Mouse (Mus musculus) forebrain, postnatal 0 days (tissue): Measurements from ENCODE around the gene Prss8. TPM values are rescaled to one million over a fixed set of nuclear protein-coding genes. Genes with fewer than 3 reads are reported as not detected.

Source experiments
- ATAC-seq: fragments of 200-750 bp; cut with Nextera tagmentation; 2 replicates; pipeline ENCODE4 v1.8.0; 2017; ENCODE audit warnings: mild to moderate bottlenecking, moderate library complexity
- DNase-seq: peaks from one replicate; pipeline ENCODE4 v3.0.0-alpha.2; 2015
- H3K27ac ChIP-seq: fragments of 300-500 bp; sonication (generic); 2 replicates; pipeline ENCODE4 v1.5.1; 2014; ENCODE audit warnings: low read depth, mild to moderate bottlenecking, antibody characterized with exemption, low read length, moderate library complexity, mixed read lengths
- H3K27me3 ChIP-seq: fragments of 300-500 bp; sonication (generic); 2 replicates; pipeline ENCODE4 v1.6.1; 2014; ENCODE audit warnings: mild to moderate bottlenecking, low read length, mixed read lengths; ENCODE audit not compliant: insufficient read depth
- H3K36me3 ChIP-seq: fragments of 300-500 bp; sonication (generic); 2 replicates; pipeline ENCODE4 v1.6.1; 2014; ENCODE audit warnings: mild to moderate bottlenecking, moderate library complexity; ENCODE audit not compliant: insufficient read depth
- H3K4me1 ChIP-seq: fragments of 300-500 bp; sonication (generic); 2 replicates; pipeline ENCODE4 v1.6.1; 2014; ENCODE audit warnings: antibody characterized with exemption; ENCODE audit not compliant: insufficient read depth
- H3K4me2 ChIP-seq: fragments of 300-500 bp; sonication (generic); 2 replicates; pipeline ENCODE4 v1.6.1; 2014; ENCODE audit warnings: low read depth, mild to moderate bottlenecking, moderate library complexity
- H3K4me3 ChIP-seq: fragments of 300-500 bp; sonication (generic); 2 replicates; pipeline ENCODE4 v1.5.1; 2014; ENCODE audit warnings: low read depth, low read length, mixed read lengths
- H3K9ac ChIP-seq: fragments of 300-500 bp; sonication (generic); 2 replicates; pipeline ENCODE4 v1.6.1; 2014; ENCODE audit warnings: mild to moderate bottlenecking
- H3K9me3 ChIP-seq: fragments of 300-500 bp; sonication (generic); 2 replicates; pipeline ENCODE4 v1.6.1; 2016; ENCODE audit warnings: low read length
- CTCF ChIP-seq: sonication (generic); IDR thresholded peaks from 2 replicates; pipeline ENCODE4 v1.5.1; 2016; ENCODE audit warnings: antibody characterized with exemption, control low read depth, low read depth
- WGBS: fragments of 180-500 bp; shearing (Covaris S2); extraction: QIAGEN DNeasy Blood & Tissue Kit; methylation state at CpG from one replicate; pipeline ENCODE4 v1.1.7; 2014; 5-methylcytosine and 5-hydroxymethylcytosine counted together
- polyA plus RNA-seq: library from polyadenylated mRNA; unstranded; fragments of >200 nt; fragmentation: Nextera tagmentation; extraction: Ambion mirVana; gene quantifications from 2 replicates; pipeline ENCODE4 v1.2.1, GENCODE M21; 2015
- total RNA-seq: library from RNA; depleted of rRNA; stranded (reverse); fragments of >200 nt; gene quantifications from 2 replicates; pipeline ENCODE4 v1.2.3, GENCODE M21; 2014

Prss8 gene
- total and polyA plus RNA-seq, 2 experiments from 2014 or later, result 0.38 to 1.5 TPM

- H3K9ac ChIP-seq, result no peak overlapping the region
- H3K4me3 ChIP-seq, result no peak overlapping the region
- no peak for ATAC-seq
- no peaks in the 10 kb centered on the region for H3K4me1 ChIP-seq
- H3K36me3 ChIP-seq, result peaks cover 40% of the 10 kb centered on the region
- no peaks in the 10 kb centered on the region for H3K27me3 ChIP-seq
- H3K4me2 ChIP-seq, result no peak overlapping the region
- H3K27ac ChIP-seq, result no peak overlapping the region
- TF ChIP-seq CTCF, result no peak; the same call in 1 of the 2 replicates
- DNase-seq, result no peak
- H3K9me3 ChIP-seq, result no peaks in the 10 kb centered on the region
- WGBS, result 79% methylated on average over 7 of the region's 7 CpGs
Measured at GRCm38 (mm10) chr7:127919290-127919689, 10.6 kb downstream of the Prss8 start.

DNA sequence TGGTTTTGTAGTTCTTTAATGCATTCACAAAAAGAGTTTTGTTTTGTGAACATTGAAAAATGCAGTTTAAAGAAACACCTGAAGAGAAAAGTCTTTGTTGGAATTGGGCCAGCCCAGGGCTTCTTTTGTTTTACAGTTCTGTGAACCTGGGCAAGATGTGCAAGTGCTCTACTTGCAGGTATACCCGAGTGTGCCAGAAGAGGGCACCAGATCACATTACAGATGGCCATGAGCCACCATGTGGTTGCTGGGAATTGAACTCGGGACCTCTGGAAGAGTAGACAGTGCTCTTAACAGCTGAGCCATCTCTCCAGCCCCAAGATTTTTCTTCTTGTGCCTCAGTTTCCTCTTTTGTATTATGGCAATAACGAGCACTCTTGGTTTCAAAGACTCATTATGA, 11.7 kb downstream of the Prss8 start:
- Histone ChIP-seq H3K36me3 (peaks cover 35% of the 10 kb centered on the region), H3K9ac (no peak overlapping the region), H3K4me3 (no peak overlapping the region), H3K27me3 (no peaks in the 10 kb centered on the region), H3K9me3 (no peaks in the 10 kb centered on the region), H3K27ac (no peak overlapping the region), H3K4me1 (peaks cover 3% of the 10 kb centered on the region; the same call in 1 of the 2 replicates), H3K4me2 (no peak overlapping the region)
- 60% methylated on average over 3 of the region's 3 CpGs for WGBS
- TF ChIP-seq CTCF, result peak; percentile 48
- DNase-seq (no peak), ATAC-seq (no peak)

GRCm38 (mm10) chr7:127915293-127915692, 14.6 kb downstream of the Prss8 start:
- Histone ChIP-seq H3K4me2 (no peak overlapping the region), H3K9me3 (no peaks in the 10 kb centered on the region), H3K4me3 (no peak overlapping the region), H3K27me3 (no peaks in the 10 kb centered on the region), H3K4me1 (peaks cover 12% of the 10 kb centered on the region; the same call in 1 of the 2 replicates), H3K9ac (no peak overlapping the region), H3K27ac (no peak overlapping the region), H3K36me3 (peaks cover 26% of the 10 kb centered on the region)
- DNase-seq (no peak), ATAC-seq (no peak)
- TF ChIP-seq CTCF, result no peak
- WGBS, result 91% methylated on average over 12 of the region's 12 CpGs

GRCm38 (mm10) chr7:127912938-127913337, 17.0 kb downstream of the Prss8 start:
- Histone ChIP-seq H3K36me3 (peaks cover 30% of the 10 kb centered on the region), H3K27me3 (no peaks in the 10 kb centered on the region), H3K4me3 (peak overlapping the region; percentile 92), H3K4me2 (peak overlapping the region; percentile 80), H3K27ac (peak overlapping the region; percentile 80; the same call in 1 of the 2 replicates), H3K9ac (peak overlapping the region; percentile 74), H3K9me3 (no peaks in the 10 kb centered on the region), H3K4me1 (peaks cover 12% of the 10 kb centered on the region; the same call in 1 of the 2 replicates)
- TF ChIP-seq CTCF, result no peak
- DNase-seq (no peak), ATAC-seq (no peak)
- 28% methylated on average over 4 of the region's 4 CpGs for WGBS

- peaks cover 12% of the 10 kb centered on the region; the same call in 1 of the 2 replicates for H3K4me1 ChIP-seq
- H3K36me3 ChIP-seq, result peaks cover 33% of the 10 kb centered on the region
- no peaks in the 10 kb centered on the region for H3K27me3 ChIP-seq
- TF ChIP-seq CTCF, result no peak
- DNase-seq (peak; percentile 93), ATAC-seq (peak; percentile 99)
- peak within 1 kb of the TSS; percentile 80 for H3K27ac ChIP-seq
- H3K9ac ChIP-seq, result peak within 1 kb of the TSS; percentile 74
- H3K4me2 ChIP-seq, result peak within 1 kb of the TSS; percentile 80
- 2% methylated on average over 40 of the region's 40 CpGs for WGBS
- peak within 1 kb of the TSS; percentile 92 for H3K4me3 ChIP-seq
- H3K9me3 ChIP-seq, result no peaks in the 10 kb centered on the region
Measured at GRCm38 (mm10) chr7:127912190-127912871, 17.6 kb downstream of the Prss8 start, which contains the start of gene Kat8. Gene Kat8 (plus strand): TSS chr7:127912516.

- Histone ChIP-seq H3K27ac (no peak overlapping the region), H3K4me3 (no peak overlapping the region), H3K9me3 (no peaks in the 10 kb centered on the region), H3K9ac (no peak overlapping the region), H3K4me1 (peaks cover 16% of the 10 kb centered on the region), H3K4me2 (no peak overlapping the region), H3K27me3 (no peaks in the 10 kb centered on the region), H3K36me3 (peaks cover 36% of the 10 kb centered on the region)
- no peak for ATAC-seq
- TF ChIP-seq CTCF, result no peak
- no peak for DNase-seq
- WGBS, result 88% methylated on average over 4 of the region's 4 CpGs
Measured at GRCm38 (mm10) chr7:127908656-127909055, 21.2 kb downstream of the Prss8 start.

GRCm38 (mm10) chr7:127907939-127908338, 22.0 kb downstream of the Prss8 start:
- WGBS, result 95% methylated on average over 12 of the region's 12 CpGs
- no peak for ATAC-seq
- no peak for TF ChIP-seq CTCF
- Histone ChIP-seq H3K4me2 (no peak overlapping the region), H3K9ac (no peak overlapping the region), H3K4me1 (peaks cover 10% of the 10 kb centered on the region), H3K27me3 (no peaks in the 10 kb centered on the region), H3K4me3 (no peak overlapping the region), H3K9me3 (no peaks in the 10 kb centered on the region), H3K36me3 (peaks cover 36% of the 10 kb centered on the region), H3K27ac (no peak overlapping the region)
- no peak for DNase-seq
